Mouse (Mus musculus): ENCODE results near the gene Nudc. TPM values are rescaled to one million over a fixed set of nuclear protein-coding genes. Genes with fewer than 3 reads are reported as not detected.

Gene Nudc
- polyA plus RNA-seq, 1 experiment from 2014 or later = 153 TPM

DNA sequence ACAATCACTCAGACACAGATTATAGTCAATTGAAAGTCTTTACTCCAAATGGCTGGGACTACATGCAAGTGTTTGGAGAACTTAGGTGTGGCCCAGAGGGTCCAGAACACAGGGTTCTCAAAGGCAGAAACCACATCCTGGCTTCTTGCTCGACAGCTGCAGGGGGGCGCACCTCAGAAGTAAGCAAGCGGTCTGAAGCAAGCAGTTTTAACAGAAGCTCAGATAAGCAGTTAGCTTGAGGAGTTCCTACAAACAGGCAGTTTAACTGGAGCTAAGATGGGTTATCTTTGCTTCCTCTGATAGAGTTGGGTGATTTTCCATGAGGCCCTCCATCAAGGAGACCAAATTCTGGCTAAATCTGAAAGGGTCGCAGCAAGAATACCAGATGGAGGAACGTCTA lies 39.2 kb downstream of the Nudc start:
- no peak overlapping the region for H3K9ac ChIP-seq (ENCODE audit: low read length)
- no peaks in the 10 kb centered on the region for H3K4me1 ChIP-seq (ENCODE audit: control insufficient read depth in 2 of 2, insufficient read depth in 2 of 2, low read length in 2 of 2)
- H3K36me3 ChIP-seq (ENCODE audit: control insufficient read depth, insufficient read depth, low read length) = no peaks in the 10 kb centered on the region
- H3K27me3 ChIP-seq (ENCODE audit: control insufficient read depth, insufficient read depth, low read length) = peaks cover 43% of the 10 kb centered on the region
- no peak overlapping the region for H3K4me3 ChIP-seq (ENCODE audit: control insufficient read depth in 1 of 2, insufficient read depth in 1 of 2, low read depth in 1 of 2, low read length in 2 of 2)
- no peak for ATAC-seq (ENCODE audit: insufficient number of reproducible peaks, insufficient read depth, low FRiP score, low read depth)
- H3K27ac ChIP-seq (replicated peaks in 1 of 2; ENCODE audit: control insufficient read depth in 1 of 2, insufficient read depth in 1 of 2, low read depth in 2 of 2, low read length in 2 of 2) = no peak overlapping the region
- WGBS = 50% methylated on average over 5 of the region's 5 CpGs
- no peak overlapping the region for H3K4me2 ChIP-seq (ENCODE audit: low read length)
- H3K9me3 ChIP-seq (ENCODE audit: control insufficient read depth, low read length) = no peaks in the 10 kb centered on the region

DNA sequence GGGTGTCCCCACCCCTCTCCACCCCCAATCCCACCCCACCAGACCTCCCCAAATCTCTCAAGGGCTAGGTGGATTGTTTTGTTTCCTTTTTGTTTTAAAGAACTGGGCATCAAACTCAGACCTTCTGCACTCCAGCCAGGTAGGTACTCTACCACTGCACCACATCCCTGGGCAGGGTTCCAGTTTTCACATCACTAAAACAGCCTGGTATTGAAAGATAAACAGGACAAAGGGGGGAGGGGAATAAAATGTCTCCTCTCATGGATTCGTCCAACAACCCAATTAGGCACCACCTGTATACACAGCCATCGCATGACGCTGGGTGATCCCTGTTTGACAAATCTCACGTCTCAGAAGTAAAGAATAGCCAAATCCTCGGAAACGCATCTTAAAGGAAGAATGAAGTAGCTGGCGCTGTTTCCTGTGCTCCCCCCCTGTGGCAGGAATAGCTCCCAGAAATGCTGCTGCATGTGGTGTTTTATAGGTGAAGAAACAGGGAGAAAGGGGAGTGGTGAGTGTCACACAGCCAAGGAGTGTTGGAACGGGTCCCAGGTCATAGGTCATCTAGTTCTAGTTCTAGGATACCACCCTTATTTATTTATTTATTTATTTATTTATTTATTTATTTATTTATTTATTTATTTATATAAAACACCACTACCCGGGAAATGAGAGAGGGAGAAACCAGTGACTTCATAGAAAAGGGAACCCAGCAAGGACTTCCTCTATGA lies 40.9 kb downstream of the Nudc start:
- Histone ChIP-seq H3K4me2 (ENCODE audit: low read length) (no peak overlapping the region), H3K36me3 (ENCODE audit: control insufficient read depth, insufficient read depth, low read length) (no peaks in the 10 kb centered on the region), H3K9ac (ENCODE audit: low read length) (no peak overlapping the region), H3K4me3 (ENCODE audit: control insufficient read depth in 1 of 2, insufficient read depth in 1 of 2, low read depth in 1 of 2, low read length in 2 of 2) (no peak overlapping the region), H3K4me1 (ENCODE audit: control insufficient read depth in 2 of 2, insufficient read depth in 2 of 2, low read length in 2 of 2) (no peaks in the 10 kb centered on the region), H3K27ac (replicated peaks in 1 of 2; ENCODE audit: control insufficient read depth in 1 of 2, insufficient read depth in 1 of 2, low read depth in 2 of 2, low read length in 2 of 2) (no peak overlapping the region), H3K27me3 (ENCODE audit: control insufficient read depth, insufficient read depth, low read length) (peaks cover 60% of the 10 kb centered on the region), H3K9me3 (ENCODE audit: control insufficient read depth, low read length) (no peaks in the 10 kb centered on the region)
- ATAC-seq (ENCODE audit: insufficient number of reproducible peaks, insufficient read depth, low FRiP score, low read depth) = no peak
- WGBS = 58% methylated on average over 9 of the region's 9 CpGs

DNA sequence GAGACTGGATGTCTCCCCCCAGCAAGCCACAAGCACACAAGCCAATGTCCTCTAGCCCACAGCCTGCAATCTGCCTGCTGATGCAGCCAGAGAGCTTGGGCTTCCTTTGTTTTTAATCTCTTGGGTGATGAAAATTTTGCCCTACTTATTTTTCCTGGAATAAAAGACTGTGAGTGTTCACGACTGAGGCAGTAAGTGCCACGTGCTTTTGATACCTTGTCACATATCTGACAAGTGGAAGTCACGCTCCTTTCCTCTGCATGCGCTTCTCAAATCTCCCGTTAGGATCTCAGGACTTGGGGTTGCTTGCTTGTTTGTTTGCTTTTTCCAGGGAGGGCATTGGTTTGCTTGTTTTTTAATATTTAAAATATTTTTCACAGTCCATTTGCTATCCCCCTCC lies 41.5 kb downstream of the Nudc start:
- Histone ChIP-seq H3K27me3 (ENCODE audit: control insufficient read depth, insufficient read depth, low read length) (peaks cover 66% of the 10 kb centered on the region), H3K36me3 (ENCODE audit: control insufficient read depth, insufficient read depth, low read length) (no peaks in the 10 kb centered on the region), H3K9me3 (ENCODE audit: control insufficient read depth, low read length) (no peaks in the 10 kb centered on the region), H3K27ac (replicated peaks in 1 of 2; ENCODE audit: control insufficient read depth in 1 of 2, insufficient read depth in 1 of 2, low read depth in 2 of 2, low read length in 2 of 2) (no peak overlapping the region), H3K4me3 (ENCODE audit: control insufficient read depth in 1 of 2, insufficient read depth in 1 of 2, low read depth in 1 of 2, low read length in 2 of 2) (no peak overlapping the region), H3K4me1 (ENCODE audit: control insufficient read depth in 2 of 2, insufficient read depth in 2 of 2, low read length in 2 of 2) (no peaks in the 10 kb centered on the region), H3K9ac (ENCODE audit: low read length) (no peak overlapping the region), H3K4me2 (ENCODE audit: low read length) (no peak overlapping the region)
- 45% methylated on average over 5 of the region's 5 CpGs for WGBS
- no peak for ATAC-seq (ENCODE audit: insufficient number of reproducible peaks, insufficient read depth, low FRiP score, low read depth)

DNA sequence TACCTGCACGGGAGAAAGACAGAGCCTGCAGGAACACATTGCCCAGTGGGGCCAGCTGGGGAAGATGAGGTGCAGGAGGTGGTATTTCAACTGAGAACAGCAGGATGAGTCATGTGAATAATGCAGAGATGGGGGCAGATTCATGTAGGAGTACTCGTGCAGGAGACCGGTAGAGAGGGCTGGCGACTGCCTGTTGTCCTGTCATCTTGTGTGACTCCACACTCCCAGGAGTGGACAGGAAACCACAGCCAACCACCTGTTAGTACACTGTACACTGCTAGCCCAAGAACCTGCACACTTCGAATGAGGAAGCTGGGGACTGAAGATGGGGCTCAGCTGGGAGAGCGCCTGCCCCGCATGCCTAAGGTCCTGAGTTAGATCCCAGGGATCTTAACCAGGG lies 44.3 kb downstream of the Nudc start:
- Histone ChIP-seq H3K9me3 (ENCODE audit: control insufficient read depth, low read length) (no peaks in the 10 kb centered on the region), H3K4me2 (ENCODE audit: low read length) (no peak overlapping the region), H3K4me3 (ENCODE audit: control insufficient read depth in 1 of 2, insufficient read depth in 1 of 2, low read depth in 1 of 2, low read length in 2 of 2) (no peak overlapping the region), H3K4me1 (ENCODE audit: control insufficient read depth in 2 of 2, insufficient read depth in 2 of 2, low read length in 2 of 2) (peaks cover 7 to 11% of the 10 kb centered on the region in 2 experiments; a peak in 2 of 4 replicates), H3K36me3 (ENCODE audit: control insufficient read depth, insufficient read depth, low read length) (no peaks in the 10 kb centered on the region), H3K27ac (replicated peaks in 1 of 2; ENCODE audit: control insufficient read depth in 1 of 2, insufficient read depth in 1 of 2, low read depth in 2 of 2, low read length in 2 of 2) (no peak overlapping the region), H3K9ac (ENCODE audit: low read length) (no peak overlapping the region), H3K27me3 (ENCODE audit: control insufficient read depth, insufficient read depth, low read length) (peaks cover 80% of the 10 kb centered on the region)
- no peak for ATAC-seq (ENCODE audit: insufficient number of reproducible peaks, insufficient read depth, low FRiP score, low read depth)
- WGBS = 38% methylated on average over 7 of the region's 7 CpGs

DNA sequence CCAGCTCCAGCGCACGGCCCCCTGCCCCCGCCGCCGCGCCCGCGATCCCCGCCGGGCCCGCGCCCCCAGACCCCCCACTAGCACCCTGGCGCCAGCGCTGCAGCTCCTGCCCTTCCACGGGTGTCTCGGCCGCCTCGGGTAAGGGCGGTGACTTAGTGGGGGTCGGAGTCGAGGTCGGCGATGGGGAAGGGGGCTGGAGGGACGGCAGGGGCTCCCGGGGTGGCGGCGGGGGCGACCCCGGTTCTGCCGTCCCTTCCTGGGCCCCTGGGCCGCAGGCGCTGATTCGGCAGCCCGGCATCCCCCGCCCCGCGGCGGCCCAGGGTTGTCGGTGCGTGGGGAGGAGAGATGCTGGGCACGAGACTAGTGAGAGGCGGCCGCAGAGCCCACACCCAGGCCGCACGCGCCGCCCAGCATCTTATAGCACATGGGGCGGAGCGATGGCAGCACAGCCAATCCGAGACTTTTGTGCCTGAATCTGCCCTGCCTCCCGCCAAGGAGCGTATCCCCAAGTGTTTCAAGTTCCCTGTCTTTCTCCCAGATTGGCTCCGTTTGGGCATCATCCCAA lies 47.6 kb downstream of the Nudc start, which contains the start of gene Trnp1:
Gene Trnp1 (minus strand): TSS at position 391 of the 565 bp plus-strand sequence.
- peaks cover 78% of the 10 kb centered on the region for H3K27me3 ChIP-seq (ENCODE audit: control insufficient read depth, insufficient read depth, low read length)
- H3K9ac ChIP-seq (ENCODE audit: low read length) = peak within 1 kb of the TSS; percentile 54
- no peaks in the 10 kb centered on the region for H3K36me3 ChIP-seq (ENCODE audit: control insufficient read depth, insufficient read depth, low read length)
- no peak within 1 kb of the TSS for H3K27ac ChIP-seq (replicated peaks in 1 of 2; ENCODE audit: control insufficient read depth in 1 of 2, insufficient read depth in 1 of 2, low read depth in 2 of 2, low read length in 2 of 2)
- H3K4me3 ChIP-seq (ENCODE audit: control insufficient read depth in 1 of 2, insufficient read depth in 1 of 2, low read depth in 1 of 2, low read length in 2 of 2) = peak within 1 kb of the TSS; percentile 63 to 65
- peak; percentile 62; the same call in 1 of the 2 replicates for ATAC-seq (ENCODE audit: insufficient number of reproducible peaks, insufficient read depth, low FRiP score, low read depth)
- peak within 1 kb of the TSS; percentile 99 for H3K4me2 ChIP-seq (ENCODE audit: low read length)
- no peaks in the 10 kb centered on the region for H3K9me3 ChIP-seq (ENCODE audit: control insufficient read depth, low read length)
- WGBS = under 1% methylated on average over 42 of the region's 53 CpGs
- peaks cover 7 to 16% of the 10 kb centered on the region in 2 experiments; a peak in 2 of 4 replicates for H3K4me1 ChIP-seq (ENCODE audit: control insufficient read depth in 2 of 2, insufficient read depth in 2 of 2, low read length in 2 of 2)

DNA sequence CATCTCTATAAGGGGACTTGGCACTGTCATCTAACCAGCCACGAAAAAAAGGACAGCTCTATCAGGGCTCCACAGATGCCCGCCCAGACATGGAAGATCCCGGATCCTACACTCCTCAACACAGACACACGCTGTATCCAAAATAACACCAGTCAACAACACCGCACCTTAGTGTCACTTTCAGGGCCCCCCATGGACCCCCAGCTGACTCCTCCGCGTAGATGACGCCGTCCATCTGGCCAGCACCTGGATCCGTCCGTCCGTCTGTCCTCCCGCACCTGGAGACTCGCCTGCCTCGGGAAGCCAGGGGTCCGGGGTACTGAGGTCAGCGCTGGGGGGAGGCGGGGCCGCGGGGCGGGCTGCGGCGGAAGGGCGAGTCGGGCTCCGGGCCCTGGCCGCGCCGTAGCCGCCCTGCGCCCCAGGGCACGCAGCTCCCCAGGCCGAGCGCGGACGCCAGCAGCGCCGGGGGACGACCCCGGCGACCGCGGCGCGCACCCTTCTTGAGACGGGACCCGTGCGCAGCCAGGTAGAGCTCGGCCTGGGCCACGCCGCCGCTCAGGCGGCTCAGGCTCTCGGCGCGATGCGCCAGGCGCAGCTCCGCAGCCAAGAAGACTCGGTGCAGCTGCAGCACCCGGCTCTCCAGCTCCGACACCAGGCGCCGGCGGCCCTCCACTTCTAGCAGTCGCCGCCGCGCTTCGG lies 48.2 kb downstream of the Nudc start:
- Histone ChIP-seq H3K4me1 (ENCODE audit: control insufficient read depth in 2 of 2, insufficient read depth in 2 of 2, low read length in 2 of 2) (peaks cover 7 to 16% of the 10 kb centered on the region in 2 experiments; a peak in 2 of 4 replicates), H3K9ac (ENCODE audit: low read length) (peak overlapping the region; percentile 54), H3K9me3 (ENCODE audit: control insufficient read depth, low read length) (no peaks in the 10 kb centered on the region), H3K4me3 (ENCODE audit: control insufficient read depth in 1 of 2, insufficient read depth in 1 of 2, low read depth in 1 of 2, low read length in 2 of 2) (peak overlapping the region; percentile 63 to 65), H3K27ac (replicated peaks in 1 of 2; ENCODE audit: control insufficient read depth in 1 of 2, insufficient read depth in 1 of 2, low read depth in 2 of 2, low read length in 2 of 2) (no peak overlapping the region), H3K36me3 (ENCODE audit: control insufficient read depth, insufficient read depth, low read length) (no peaks in the 10 kb centered on the region), H3K27me3 (ENCODE audit: control insufficient read depth, insufficient read depth, low read length) (peaks cover 78% of the 10 kb centered on the region), H3K4me2 (ENCODE audit: low read length) (peak overlapping the region; percentile 99)
- no peak for ATAC-seq (ENCODE audit: insufficient number of reproducible peaks, insufficient read depth, low FRiP score, low read depth)
- WGBS = under 1% methylated on average over 50 of the region's 70 CpGs

DNA sequence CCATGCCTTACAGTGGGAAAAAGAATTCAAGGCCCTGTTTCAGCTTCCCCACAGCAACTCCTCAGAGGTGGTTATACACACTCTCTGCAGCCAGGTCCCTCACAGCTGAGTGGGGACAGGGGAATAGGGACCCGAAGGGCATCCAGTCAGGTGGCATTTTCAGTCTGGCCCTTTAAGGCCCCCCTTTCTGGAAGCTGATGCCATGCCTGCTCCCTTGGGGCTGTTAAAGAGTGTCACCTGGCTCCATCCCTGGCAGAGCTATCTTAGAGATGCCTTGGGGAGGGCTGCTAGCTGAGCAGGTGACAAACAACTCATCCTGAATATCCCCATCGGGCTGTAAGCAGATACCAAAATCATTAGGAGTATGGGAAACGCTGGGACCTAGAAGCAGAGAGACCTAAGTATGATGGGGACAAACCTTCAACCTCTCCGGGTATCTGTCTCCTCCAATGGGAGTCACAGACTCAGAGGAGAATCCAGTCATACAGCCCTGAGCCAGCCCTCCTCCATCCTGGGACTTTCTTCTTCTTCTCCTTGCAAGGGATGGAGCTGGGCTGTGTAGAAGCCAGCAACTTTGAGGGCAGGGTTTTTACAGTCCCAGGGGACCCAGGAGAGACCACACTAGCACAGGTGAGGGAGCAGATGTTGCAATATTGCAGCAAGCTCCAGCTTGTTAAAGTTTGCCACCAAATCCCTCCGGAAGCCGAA lies 48.9 kb downstream of the Nudc start:
- no peak overlapping the region for H3K9ac ChIP-seq (ENCODE audit: low read length)
- H3K36me3 ChIP-seq (ENCODE audit: control insufficient read depth, insufficient read depth, low read length) = no peaks in the 10 kb centered on the region
- no peak for ATAC-seq (ENCODE audit: insufficient number of reproducible peaks, insufficient read depth, low FRiP score, low read depth)
- peak overlapping the region; percentile 99; the same call in 1 of the 2 replicates for H3K4me2 ChIP-seq (ENCODE audit: low read length)
- no peaks in the 10 kb centered on the region for H3K9me3 ChIP-seq (ENCODE audit: control insufficient read depth, low read length)
- no peak overlapping the region for H3K27ac ChIP-seq (replicated peaks in 1 of 2; ENCODE audit: control insufficient read depth in 1 of 2, insufficient read depth in 1 of 2, low read depth in 2 of 2, low read length in 2 of 2)
- WGBS = 39% methylated on average over 6 of the region's 6 CpGs
- H3K27me3 ChIP-seq (ENCODE audit: control insufficient read depth, insufficient read depth, low read length) = peaks cover 74% of the 10 kb centered on the region
- H3K4me1 ChIP-seq (ENCODE audit: control insufficient read depth in 2 of 2, insufficient read depth in 2 of 2, low read length in 2 of 2) = peaks cover 10 to 20% of the 10 kb centered on the region in 2 experiments
- no peak overlapping the region for H3K4me3 ChIP-seq (ENCODE audit: control insufficient read depth in 1 of 2, insufficient read depth in 1 of 2, low read depth in 1 of 2, low read length in 2 of 2)
